Mouse (Mus musculus): ENCODE data around the gene Pwwp2b. TPM values are rescaled to one million over a fixed set of nuclear protein-coding genes. Genes with fewer than 3 reads are reported as not detected.

Pwwp2b gene
- polyA plus RNA-seq (2012; rRNA removed) = 0.89 and 1.0 TPM in 2 replicates

DNA sequence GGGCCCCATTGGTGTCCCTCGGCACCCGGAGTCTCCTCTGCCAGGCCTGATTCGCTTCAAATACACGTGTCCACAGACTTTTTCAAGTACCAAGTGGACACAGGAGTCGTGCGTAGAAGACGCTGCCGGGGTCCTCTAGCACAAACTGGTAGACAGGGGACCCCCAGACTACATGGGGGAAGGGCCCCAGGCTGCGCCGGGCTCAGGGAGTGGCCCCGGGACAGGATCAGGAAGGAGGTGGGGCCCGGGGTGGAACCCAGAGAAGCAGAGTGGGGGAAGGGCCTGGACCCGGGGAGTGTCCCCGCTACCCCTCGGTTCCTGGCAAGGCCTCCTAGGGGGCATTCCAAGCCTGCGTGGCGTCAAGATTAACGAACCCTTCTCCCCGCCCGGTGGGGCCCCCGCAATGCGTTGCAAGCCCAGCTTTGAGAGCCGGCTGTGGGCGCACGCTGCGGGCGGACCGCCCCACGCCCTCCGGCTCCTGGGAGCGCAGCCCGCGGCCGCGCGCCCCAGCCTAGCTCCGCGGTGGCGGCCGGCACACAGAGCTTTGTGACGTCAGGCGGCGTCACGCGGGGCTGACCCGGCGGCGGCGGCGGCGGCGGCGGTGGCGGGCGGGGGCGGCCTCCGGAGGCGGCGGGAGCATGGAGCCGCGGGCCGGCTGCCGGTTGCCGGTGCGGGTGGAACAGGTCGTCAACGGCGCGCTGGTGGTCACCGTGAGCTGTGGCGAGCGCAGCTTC, at the start of gene Pwwp2b:
TSS of gene Pwwp2b (plus strand) at position 602 of the 734 bp plus-strand sequence.

DNA sequence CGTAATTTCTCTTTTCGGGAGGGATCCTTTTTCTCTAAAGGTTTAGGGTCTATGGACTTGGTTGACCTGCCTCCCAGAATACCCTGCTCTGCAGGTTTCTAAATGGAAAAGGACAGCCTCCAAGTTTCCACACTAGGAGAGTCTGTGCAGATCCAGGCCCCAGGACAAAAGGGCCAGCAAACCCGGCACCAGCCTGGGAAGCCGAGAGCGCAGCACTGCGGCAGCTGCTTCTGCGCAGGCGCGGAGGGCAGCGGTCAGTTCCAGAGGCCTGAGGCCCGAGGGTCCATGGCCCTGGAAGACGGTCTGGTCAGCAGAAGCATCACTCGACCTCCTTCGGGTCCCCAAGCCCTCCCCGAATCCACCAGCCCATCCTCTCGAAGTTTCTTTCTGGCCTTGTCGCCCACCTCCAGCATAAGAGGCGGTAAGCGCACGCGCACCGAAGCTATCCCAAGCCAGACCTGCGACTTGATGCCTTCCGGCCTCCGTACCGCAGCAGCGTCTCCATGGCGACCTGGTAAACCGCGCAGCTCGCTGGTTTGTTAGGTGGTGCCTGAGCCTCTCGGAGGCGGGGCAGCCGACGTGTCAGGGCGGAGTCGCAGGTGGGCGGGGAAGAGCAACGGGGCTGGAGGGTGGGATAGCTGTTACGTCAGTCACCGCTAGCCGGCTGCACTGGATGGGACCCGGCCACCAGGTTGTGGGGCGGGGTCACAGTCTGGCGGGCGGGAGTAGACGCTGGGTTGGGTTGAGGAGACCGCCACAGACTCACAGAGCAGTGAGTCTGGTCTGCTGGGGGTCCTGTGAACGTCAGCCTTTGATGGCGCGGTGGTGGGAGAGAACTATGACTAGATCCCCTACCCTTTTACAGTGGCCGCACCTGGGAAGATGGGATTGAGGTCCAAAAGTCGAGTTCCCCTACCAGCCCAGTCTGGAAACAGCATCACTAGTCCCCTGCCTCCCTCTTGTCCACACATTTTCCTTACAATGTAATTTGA, 35.2 kb upstream of the Pwwp2b start, which contains the start of the genes Lrrc27 and Stk32c:
TSS of gene Lrrc27 (plus strand) at position 235 of the 992 bp plus-strand sequence.
TSS of gene Stk32c (minus strand) at position 554 of the 992 bp plus-strand sequence.

Other genes starting within 250 kb of the Pwwp2b start
- gene Dpysl4, start 162.5 kb upstream of the Pwwp2b start, polyA plus RNA-seq (2012; rRNA removed) = 0.05 and 0.20 TPM in 2 replicates
- 0.48 and 0.58 TPM in 2 replicates for gene Lrrc27, start 35.5 kb upstream of the Pwwp2b start, polyA plus RNA-seq (2012; rRNA removed)
- gene Stk32c, start 35.2 kb upstream of the Pwwp2b start, polyA plus RNA-seq (2012; rRNA removed) = 0.08 and 0.14 TPM in 2 replicates
- gene Inpp5a, start 140.6 kb downstream of the Pwwp2b start, polyA plus RNA-seq (2012; rRNA removed) = 1.7 and 2.5 TPM in 2 replicates

Measured in liver, embryonic 14 days (tissue).